Mouse (Mus musculus): ENCODE measurements around the gene Mrgbp. TPM values are rescaled to one million over a fixed set of nuclear protein-coding genes. Genes with fewer than 3 reads are reported as not detected.

Mrgbp gene
- polyA plus RNA-seq, 1 experiment: 13.6 TPM

DNA sequence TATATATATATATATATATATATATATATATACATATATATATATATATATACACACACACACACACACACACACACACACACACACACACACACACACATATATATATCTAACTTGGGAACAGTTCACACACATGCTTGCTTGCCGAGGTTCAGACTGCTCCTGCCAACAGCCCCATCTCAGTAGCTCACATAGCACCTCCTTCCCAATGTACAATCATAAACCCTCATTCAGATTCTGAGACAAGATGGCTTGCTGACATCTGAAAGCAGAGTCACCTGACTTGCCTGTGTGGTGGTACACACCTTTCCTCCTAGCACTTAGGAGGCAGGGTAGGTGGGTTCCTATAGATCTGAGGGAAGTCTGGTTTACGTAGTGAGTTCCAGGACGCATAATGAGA, 28.8 kb upstream of the Mrgbp start:
- WGBS: 84% methylated on average over 3 of the region's 3 CpGs
- Histone ChIP-seq H3K4me1 (ENCODE audit: control insufficient read depth, insufficient read depth, low read length) (no peaks in the 10 kb centered on the region), H3K27ac (ENCODE audit: insufficient read depth, low read depth, low read length) (no peak overlapping the region), H3K4me3 (ENCODE audit: insufficient read depth, low read depth, low read length) (no peak overlapping the region), H3K27me3 (replicated peaks; ENCODE audit: control insufficient read depth, insufficient read depth, low read length) (no peaks in the 10 kb centered on the region), H3K36me3 (ENCODE audit: control insufficient read depth, insufficient read depth, low read length) (no peaks in the 10 kb centered on the region)
- DNase-seq: no peak
- TF ChIP-seq CTCF (conservative IDR thresholded peaks at IDR 0.05; ENCODE audit: insufficient read depth, insufficient read length, low read depth, low read length): no peak
- no peak for TF ChIP-seq POLR2A (IDR thresholded peaks at IDR 0.05; ENCODE audit: low read depth, low read length)

DNA sequence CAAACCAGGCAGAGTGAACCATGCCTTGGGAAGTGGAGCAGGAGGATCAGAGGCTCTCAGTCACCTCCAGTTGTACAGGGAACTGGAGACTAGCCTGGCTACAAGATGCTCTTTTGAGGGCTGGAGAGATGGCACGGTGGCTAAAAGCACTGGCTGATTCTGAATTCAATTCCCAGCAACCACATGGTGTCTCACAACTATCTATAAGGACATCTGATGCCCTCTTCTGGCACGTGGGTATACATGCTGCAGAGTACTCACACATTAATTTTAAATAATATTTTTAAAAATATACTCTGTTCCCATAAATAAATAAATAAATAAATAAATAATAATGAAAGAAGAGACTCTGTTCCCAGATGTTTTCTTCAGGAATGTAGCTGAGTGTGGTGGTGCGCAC, 25.9 kb upstream of the Mrgbp start:
- Histone ChIP-seq H3K27me3 (replicated peaks; ENCODE audit: control insufficient read depth, insufficient read depth, low read length) (no peaks in the 10 kb centered on the region), H3K4me3 (ENCODE audit: insufficient read depth, low read depth, low read length) (no peak overlapping the region), H3K27ac (ENCODE audit: insufficient read depth, low read depth, low read length) (no peak overlapping the region), H3K4me1 (ENCODE audit: control insufficient read depth, insufficient read depth, low read length) (no peaks in the 10 kb centered on the region), H3K36me3 (ENCODE audit: control insufficient read depth, insufficient read depth, low read length) (no peaks in the 10 kb centered on the region)
- WGBS: 70% methylated on average over 3 of the region's 3 CpGs
- TF ChIP-seq CTCF (conservative IDR thresholded peaks at IDR 0.05; ENCODE audit: insufficient read depth, insufficient read length, low read depth, low read length) (no peak), POLR2A (IDR thresholded peaks at IDR 0.05; ENCODE audit: low read depth, low read length) (no peak)
- DNase-seq: no peak

GRCm38 (mm10) chr2:180556470-180556869, 24.6 kb upstream of the Mrgbp start:
- Histone ChIP-seq H3K27me3 (replicated peaks; ENCODE audit: control insufficient read depth, insufficient read depth, low read length) (no peaks in the 10 kb centered on the region), H3K36me3 (ENCODE audit: control insufficient read depth, insufficient read depth, low read length) (no peaks in the 10 kb centered on the region), H3K4me1 (ENCODE audit: control insufficient read depth, insufficient read depth, low read length) (no peaks in the 10 kb centered on the region), H3K4me3 (ENCODE audit: insufficient read depth, low read depth, low read length) (no peak overlapping the region), H3K27ac (ENCODE audit: insufficient read depth, low read depth, low read length) (no peak overlapping the region)
- DNase-seq: no peak
- WGBS: 57% methylated on average over 3 of the region's 3 CpGs
- TF ChIP-seq CTCF (conservative IDR thresholded peaks at IDR 0.05; ENCODE audit: insufficient read depth, insufficient read length, low read depth, low read length): no peak

DNA sequence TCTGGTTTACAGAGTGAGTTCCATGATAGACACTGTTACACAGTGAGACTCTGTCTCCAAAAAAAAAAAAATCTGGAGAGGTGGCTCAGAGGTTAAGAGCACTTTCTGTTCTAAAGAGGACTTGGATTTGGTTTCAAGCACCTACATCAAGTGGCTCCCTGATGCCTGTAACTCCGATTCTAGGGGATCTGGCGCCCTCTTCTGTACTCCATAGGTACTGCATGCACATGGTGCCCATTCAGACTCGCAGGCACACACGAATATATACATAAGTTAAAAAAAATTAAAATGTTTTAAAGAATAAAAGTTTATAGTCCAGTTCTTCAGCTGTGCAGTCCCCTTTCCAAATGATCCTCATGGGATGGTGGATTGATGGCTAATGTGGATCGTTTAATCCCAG, 20.9 kb upstream of the Mrgbp start:
- Histone ChIP-seq H3K36me3 (ENCODE audit: control insufficient read depth, insufficient read depth, low read length) (no peaks in the 10 kb centered on the region), H3K27me3 (replicated peaks; ENCODE audit: control insufficient read depth, insufficient read depth, low read length) (no peaks in the 10 kb centered on the region), H3K4me1 (ENCODE audit: control insufficient read depth, insufficient read depth, low read length) (no peaks in the 10 kb centered on the region), H3K27ac (ENCODE audit: insufficient read depth, low read depth, low read length) (no peak overlapping the region), H3K4me3 (ENCODE audit: insufficient read depth, low read depth, low read length) (no peak overlapping the region)
- no peak for DNase-seq
- TF ChIP-seq CTCF (conservative IDR thresholded peaks at IDR 0.05; ENCODE audit: insufficient read depth, insufficient read length, low read depth, low read length): peak; percentile 56
- no peak for TF ChIP-seq POLR2A (IDR thresholded peaks at IDR 0.05; ENCODE audit: low read depth, low read length)
- 57% methylated on average over 5 of the region's 5 CpGs for WGBS

GRCm38 (mm10) chr2:180562146-180562545, 19.0 kb upstream of the Mrgbp start:
- WGBS: 43% methylated on average over 5 of the region's 5 CpGs
- Histone ChIP-seq H3K4me1 (ENCODE audit: control insufficient read depth, insufficient read depth, low read length) (no peaks in the 10 kb centered on the region), H3K27me3 (replicated peaks; ENCODE audit: control insufficient read depth, insufficient read depth, low read length) (no peaks in the 10 kb centered on the region), H3K36me3 (ENCODE audit: control insufficient read depth, insufficient read depth, low read length) (no peaks in the 10 kb centered on the region), H3K27ac (ENCODE audit: insufficient read depth, low read depth, low read length) (no peak overlapping the region), H3K4me3 (ENCODE audit: insufficient read depth, low read depth, low read length) (no peak overlapping the region)
- TF ChIP-seq POLR2A (IDR thresholded peaks at IDR 0.05; ENCODE audit: low read depth, low read length): no peak
- no peak for TF ChIP-seq CTCF (conservative IDR thresholded peaks at IDR 0.05; ENCODE audit: insufficient read depth, insufficient read length, low read depth, low read length)
- no peak for DNase-seq

- 51% methylated on average over 6 of the region's 6 CpGs for WGBS
- DNase-seq: no peak
- no peak for TF ChIP-seq POLR2A (IDR thresholded peaks at IDR 0.05; ENCODE audit: low read depth, low read length)
- no peak for TF ChIP-seq CTCF (conservative IDR thresholded peaks at IDR 0.05; ENCODE audit: insufficient read depth, insufficient read length, low read depth, low read length)
- no peaks in the 10 kb centered on the region for H3K36me3 ChIP-seq (ENCODE audit: control insufficient read depth, insufficient read depth, low read length)
- H3K27ac ChIP-seq (ENCODE audit: insufficient read depth, low read depth, low read length): no peak overlapping the region
- H3K4me3 ChIP-seq (ENCODE audit: insufficient read depth, low read depth, low read length): no peak overlapping the region
- no peaks in the 10 kb centered on the region for H3K27me3 ChIP-seq (replicated peaks; ENCODE audit: control insufficient read depth, insufficient read depth, low read length)
- no peaks in the 10 kb centered on the region for H3K4me1 ChIP-seq (ENCODE audit: control insufficient read depth, insufficient read depth, low read length)
Measured at GRCm38 (mm10) chr2:180563296-180563695, 17.8 kb upstream of the Mrgbp start.

- 23% methylated on average over 5 of the region's 5 CpGs for WGBS
- H3K36me3 ChIP-seq (ENCODE audit: control insufficient read depth, insufficient read depth, low read length): no peaks in the 10 kb centered on the region
- H3K27ac ChIP-seq (ENCODE audit: insufficient read depth, low read depth, low read length): no peak overlapping the region
- DNase-seq: no peak
- TF ChIP-seq POLR2A (IDR thresholded peaks at IDR 0.05; ENCODE audit: low read depth, low read length) (no peak), CTCF (conservative IDR thresholded peaks at IDR 0.05; ENCODE audit: insufficient read depth, insufficient read length, low read depth, low read length) (no peak)
- no peak overlapping the region for H3K4me3 ChIP-seq (ENCODE audit: insufficient read depth, low read depth, low read length)
- no peaks in the 10 kb centered on the region for H3K4me1 ChIP-seq (ENCODE audit: control insufficient read depth, insufficient read depth, low read length)
- H3K27me3 ChIP-seq (replicated peaks; ENCODE audit: control insufficient read depth, insufficient read depth, low read length): no peaks in the 10 kb centered on the region
Measured at GRCm38 (mm10) chr2:180563841-180564240, 17.3 kb upstream of the Mrgbp start.

All from kidney, adult 2 months (tissue).